Mouse (Mus musculus) CD4-positive, CD25-positive, alpha-beta regulatory T cell, adult 4 months (primary cell): ENCODE measurements around the gene Iqgap2. TPM values are rescaled to one million over a fixed set of nuclear protein-coding genes. Genes with fewer than 3 reads are reported as not detected.
A peak's percentile ranks its signal among the peaks of the same experiment; 100 is the strongest.

Experiments
- ATAC-seq: one replicate; pipeline ENCODE4 v1.8.0; 2017
- polyA plus RNA-seq, 2 experiments: library from polyadenylated mRNA; unstranded; fragments of 100-300 nt; shearing (Covaris generic); gene quantifications; one replicate each; pipeline ENCODE4 v1.2.1; 2017

Iqgap2 gene
- polyA plus RNA-seq, 2 experiments from 2014 or later, result 14.2 to 14.7 TPM

- ATAC-seq, result no peak
Observed at GRCm38 (mm10) chr13:95647248-95647647, 244.5 kb downstream of the Iqgap2 start.

- ATAC-seq, result no peak
Observed at GRCm38 (mm10) chr13:95646687-95647111, 245.0 kb downstream of the Iqgap2 start.

GRCm38 (mm10) chr13:95643740-95644139 lies 248.0 kb downstream of the Iqgap2 start:
- no peak for ATAC-seq

GRCm38 (mm10) chr13:95641061-95641986 lies 250.4 kb downstream of the Iqgap2 start:
- no peak for ATAC-seq

- ATAC-seq, result no peak
Observed at GRCm38 (mm10) chr13:95640408-95640807, 251.3 kb downstream of the Iqgap2 start.

GRCm38 (mm10) chr13:95639336-95640116 lies 252.2 kb downstream of the Iqgap2 start:
- no peak for ATAC-seq

GRCm38 (mm10) chr13:95638894-95639293 lies 252.8 kb downstream of the Iqgap2 start:
- no peak for ATAC-seq

- ATAC-seq, result no peak
Observed at GRCm38 (mm10) chr13:95637737-95638136, 254.0 kb downstream of the Iqgap2 start.

GRCm38 (mm10) chr13:95635301-95635700 lies 256.4 kb downstream of the Iqgap2 start:
- ATAC-seq, result no peak

- ATAC-seq, result no peak
Observed at GRCm38 (mm10) chr13:95634451-95634850, 257.3 kb downstream of the Iqgap2 start.

GRCm38 (mm10) chr13:95633384-95633783 lies 258.3 kb downstream of the Iqgap2 start:
- ATAC-seq, result no peak

- ATAC-seq, result no peak
Observed at GRCm38 (mm10) chr13:95632144-95632543, 259.6 kb downstream of the Iqgap2 start.

- ATAC-seq, result no peak
Observed at GRCm38 (mm10) chr13:95630747-95631146, 261.0 kb downstream of the Iqgap2 start.

- ATAC-seq, result no peak
Observed at GRCm38 (mm10) chr13:95629751-95630150, 262.0 kb downstream of the Iqgap2 start.

GRCm38 (mm10) chr13:95626696-95627095 lies 265.0 kb downstream of the Iqgap2 start:
- no peak for ATAC-seq

GRCm38 (mm10) chr13:95623042-95623441 lies 268.7 kb downstream of the Iqgap2 start:
- ATAC-seq, result no peak

- no peak for ATAC-seq
Observed at GRCm38 (mm10) chr13:95621563-95621962, 270.2 kb downstream of the Iqgap2 start.

- no peak for ATAC-seq
Observed at GRCm38 (mm10) chr13:95618859-95619258, 272.9 kb downstream of the Iqgap2 start.

GRCm38 (mm10) chr13:95618309-95618712 lies 273.4 kb downstream of the Iqgap2 start, which contains the start of gene F2r:
Gene F2r (minus strand): TSS chr13:95618487.
- ATAC-seq, result peak; percentile 86

- ATAC-seq, result peak; percentile 56
Observed at GRCm38 (mm10) chr13:95617671-95618171, 274.0 kb downstream of the Iqgap2 start.

- peak; percentile 22 for ATAC-seq
Observed at GRCm38 (mm10) chr13:95617082-95617670, 274.5 kb downstream of the Iqgap2 start.

- ATAC-seq, result no peak
Observed at GRCm38 (mm10) chr13:95616512-95616911, 275.2 kb downstream of the Iqgap2 start.

- ATAC-seq, result no peak
Observed at GRCm38 (mm10) chr13:95614757-95615156, 277.0 kb downstream of the Iqgap2 start.
